Mouse (Mus musculus) ES-E14 (cell line): ENCODE data around the gene Tmem202.

Experiments used
- HCFC1 ChIP-seq: IDR thresholded peaks from 2 replicates; pipeline ENCODE4 v1.6.1; 2012; ENCODE audit warnings: low read length, inconsistent platforms, borderline replicate concordance; ENCODE audit not compliant: insufficient read depth
- ZNF384 ChIP-seq: IDR thresholded peaks from 2 replicates; pipeline ENCODE4 v1.6.1; 2012; ENCODE audit warnings: low read depth, low read length, inconsistent platforms

DNA sequence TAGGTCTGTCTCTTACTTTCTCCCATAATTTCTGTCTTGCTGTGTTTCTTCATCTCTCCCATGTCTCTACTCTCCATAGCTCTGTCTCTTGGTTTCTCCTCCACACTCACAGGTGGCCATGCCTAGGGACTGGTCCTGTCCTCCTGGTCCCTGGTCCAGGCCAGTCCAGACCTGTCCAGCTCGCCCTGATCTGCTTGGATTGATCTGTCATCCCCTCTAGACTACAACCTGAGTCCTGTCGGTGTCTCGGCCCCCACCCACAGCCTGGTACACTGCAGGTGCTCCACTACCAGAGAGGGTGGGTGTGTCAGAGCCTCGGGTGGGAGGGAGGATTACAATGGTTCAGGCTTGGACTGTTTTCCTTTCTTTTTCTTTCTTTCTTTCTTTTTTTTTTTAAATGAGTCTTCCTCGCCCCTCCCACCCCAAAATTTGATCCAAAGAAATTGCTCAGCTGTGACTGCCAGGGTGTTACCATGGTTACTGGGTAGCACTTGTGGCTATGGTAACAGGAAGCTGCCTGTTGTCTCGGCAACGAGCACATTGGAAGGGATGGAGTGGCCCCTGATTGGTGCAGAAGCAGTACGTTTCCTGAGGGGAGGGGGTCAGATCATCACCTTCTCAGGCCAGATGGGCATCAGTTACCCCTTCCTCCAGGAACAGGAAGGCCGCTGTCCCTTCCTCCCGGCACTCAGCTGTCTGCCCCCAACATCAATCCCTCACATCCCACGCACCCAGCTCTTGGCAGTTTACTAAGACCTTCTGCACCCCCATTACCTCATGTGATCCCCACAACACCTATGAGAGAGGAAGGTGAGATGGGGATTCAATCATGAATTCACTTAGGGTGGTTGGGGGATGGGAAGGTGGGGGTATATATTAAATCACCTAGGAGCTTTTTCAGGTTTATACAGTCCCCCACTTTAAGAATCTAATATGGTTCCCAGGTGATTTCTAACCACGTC lies 49.3 kb upstream of the Tmem202 start:
- no peak for TF ChIP-seq HCFC1
- no peak for TF ChIP-seq ZNF384
